8 mouse cellular contexts compared by ENCODE assay signal in the genomic region with DNA sequence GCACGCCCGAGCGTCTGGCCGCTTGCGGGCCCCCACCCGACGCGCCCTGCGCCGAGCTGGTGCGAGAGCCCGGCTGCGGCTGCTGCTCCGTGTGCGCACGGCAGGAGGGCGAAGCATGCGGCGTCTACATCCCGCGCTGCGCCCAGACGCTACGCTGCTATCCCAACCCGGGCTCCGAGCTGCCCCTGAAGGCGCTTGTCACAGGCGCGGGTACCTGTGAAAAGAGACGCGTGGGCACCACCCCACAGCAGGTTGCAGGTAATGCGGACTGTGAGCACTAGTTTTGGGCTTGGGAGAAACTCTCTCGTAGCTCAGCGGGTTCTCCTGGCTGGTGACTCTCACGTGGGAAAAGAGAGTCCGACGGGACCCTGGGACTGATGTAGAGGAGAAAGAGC. TPM values are rescaled to one million over a fixed set of nuclear protein-coding genes. Genes with fewer than 3 reads are reported as not detected.
DNase-seq lines count a peak whose midpoint lies in the region; ATAC-seq and TF ChIP-seq lines count a peak whose summit lies in the region.

No protein-coding gene starts in this region.

- in situ Hi-C loops in ES-E14 (cut with MboI; ENCODE audit: low sequenced_read_pairs in 2 of 2, unreplicated experiment in 2 of 2): no loop called here

- H3K4me3 ChIP-seq in kidney, embryonic 14.5 days (ENCODE audit: low read length): peak overlapping the region; percentile 64
- peak overlapping the region; percentile 83 to 98 for H3K4me3 ChIP-seq in ES-E14 (ENCODE audit: insufficient read depth in 1 of 2, low read depth in 1 of 2, low read length in 2 of 2, poor library complexity in 1 of 2, severe bottlenecking in 1 of 2)
- peak overlapping the region; percentile 74 for H3K4me3 ChIP-seq in embryonic facial prominence, embryonic 14.5 days (ENCODE audit: low read depth, low read length)
- peak overlapping the region; percentile 47 for H3K4me3 ChIP-seq in intestine, postnatal 0 days (ENCODE audit: low read depth, low read length)
- peak overlapping the region; percentile 82 for H3K4me3 ChIP-seq in neural tube, embryonic 12.5 days

- 0% methylated on average over 37 of the region's 37 CpGs for WGBS in kidney, embryonic 14.5 days
- WGBS in embryonic facial prominence, embryonic 14.5 days: under 1% methylated on average over 25 of the region's 37 CpGs
- WGBS in intestine, postnatal 0 days: under 1% methylated on average over 37 of the region's 37 CpGs
- WGBS in neural tube, embryonic 12.5 days: under 1% methylated on average over 37 of the region's 37 CpGs

- DNase-seq in kidney, postnatal 25 days: no peak
- no peak for DNase-seq in ES-E14 (ENCODE audit: low read depth, low spot score)
- no peak for DNase-seq in embryonic facial prominence, embryonic 14.5 days (ENCODE audit: low spot score)
- no peak for DNase-seq in spleen, adult 12 weeks (ENCODE audit: low spot score)
- no peak for DNase-seq in spleen, postnatal 4 days (ENCODE audit: low spot score in 2 of 2)

- H3K4me1 ChIP-seq in kidney, embryonic 14.5 days (ENCODE audit: control insufficient read depth, insufficient read depth, low read length): peaks cover 36% of the 10 kb centered on the region
- peaks cover 3 to 22% of the 10 kb centered on the region in 2 experiments for H3K4me1 ChIP-seq in ES-E14 (ENCODE audit: control insufficient read depth in 2 of 2, insufficient read depth in 2 of 2, low read length in 2 of 2, poor library complexity in 1 of 2)
- H3K4me1 ChIP-seq in embryonic facial prominence, embryonic 14.5 days (ENCODE audit: control insufficient read depth, insufficient read depth, low read length): peaks cover 21% of the 10 kb centered on the region
- H3K4me1 ChIP-seq in intestine, postnatal 0 days (replicated peaks; ENCODE audit: control insufficient read depth, insufficient read depth, low read length): no peaks in the 10 kb centered on the region
- peaks cover 31% of the 10 kb centered on the region for H3K4me1 ChIP-seq in neural tube, embryonic 12.5 days

- no peaks in the 10 kb centered on the region; the same call in 1 of the 2 replicates for H3K27me3 ChIP-seq in kidney, embryonic 14.5 days (ENCODE audit: control insufficient read depth, insufficient read depth, low read length)
- H3K27me3 ChIP-seq in embryonic facial prominence, embryonic 14.5 days (replicated peaks; ENCODE audit: control insufficient read depth, insufficient read depth, low read length): no peaks in the 10 kb centered on the region
- peaks cover 22% of the 10 kb centered on the region; the same call in 1 of the 2 replicates for H3K27me3 ChIP-seq in intestine, postnatal 0 days (replicated peaks; ENCODE audit: control insufficient read depth, insufficient read depth, low read length)
- H3K27me3 ChIP-seq in neural tube, embryonic 12.5 days (replicated peaks): no peaks in the 10 kb centered on the region

- H3K4me2 ChIP-seq in kidney, embryonic 14.5 days (replicated peaks; ENCODE audit: low read depth, low read length): peak overlapping the region; percentile 100
- peak overlapping the region; percentile 99 for H3K4me2 ChIP-seq in embryonic facial prominence, embryonic 14.5 days (ENCODE audit: low read depth, low read length)
- H3K4me2 ChIP-seq in intestine, postnatal 0 days (replicated peaks; ENCODE audit: low read depth): peak overlapping the region; percentile 90
- H3K4me2 ChIP-seq in neural tube, embryonic 12.5 days (replicated peaks): peak overlapping the region; percentile 93

- no peaks in the 10 kb centered on the region for H3K9me3 ChIP-seq in kidney, embryonic 14.5 days (ENCODE audit: control insufficient read depth, low read length)
- H3K9me3 ChIP-seq in ES-E14 (ENCODE audit: control insufficient read depth, insufficient read depth, low read depth, low read length): no peaks in the 10 kb centered on the region
- H3K9me3 ChIP-seq in embryonic facial prominence, embryonic 14.5 days (ENCODE audit: control insufficient read depth, low read length): no peaks in the 10 kb centered on the region
- no peaks in the 10 kb centered on the region for H3K9me3 ChIP-seq in intestine, postnatal 0 days (ENCODE audit: control insufficient read depth)
- no peaks in the 10 kb centered on the region for H3K9me3 ChIP-seq in neural tube, embryonic 12.5 days

- no peaks in the 10 kb centered on the region for H3K36me3 ChIP-seq in kidney, embryonic 14.5 days (ENCODE audit: control insufficient read depth, insufficient read depth, low read length)
- H3K36me3 ChIP-seq in ES-E14 (ENCODE audit: control insufficient read depth, insufficient read depth, low read length, poor library complexity, severe bottlenecking): peaks cover 20% of the 10 kb centered on the region
- H3K36me3 ChIP-seq in embryonic facial prominence, embryonic 14.5 days (ENCODE audit: control insufficient read depth, insufficient read depth, low read length): no peaks in the 10 kb centered on the region
- no peaks in the 10 kb centered on the region for H3K36me3 ChIP-seq in intestine, postnatal 0 days (ENCODE audit: control insufficient read depth, insufficient read depth)
- H3K36me3 ChIP-seq in neural tube, embryonic 12.5 days: peaks cover 11% of the 10 kb centered on the region; the same call in 1 of the 2 replicates

- H3K9ac ChIP-seq in kidney, embryonic 14.5 days (ENCODE audit: low read depth, low read length): peak overlapping the region; percentile 70
- H3K9ac ChIP-seq in ES-E14 (ENCODE audit: insufficient read depth, low read depth, low read length, poor library complexity, severe bottlenecking): peak overlapping the region; percentile 91
- peak overlapping the region; percentile 78 for H3K9ac ChIP-seq in embryonic facial prominence, embryonic 14.5 days (ENCODE audit: low read depth, low read length)
- peak overlapping the region; percentile 31 for H3K9ac ChIP-seq in intestine, postnatal 0 days (ENCODE audit: low read depth, low read length)
- peak overlapping the region; percentile 87 for H3K9ac ChIP-seq in neural tube, embryonic 12.5 days

- TF ChIP-seq CTCF in intestine, postnatal 0 days (IDR thresholded peaks at IDR 0.05; ENCODE audit: low read depth): no peak

- ATAC-seq in kidney, embryonic 14.5 days (ENCODE audit: low FRiP score, low TSS enrichment): peak; percentile 39
- ATAC-seq in embryonic facial prominence, embryonic 14.5 days (ENCODE audit: low read depth): peak; percentile 62
- peak; percentile 43; the same call in 1 of the 2 replicates for ATAC-seq in intestine, postnatal 0 days
- ATAC-seq in neural tube, embryonic 12.5 days (ENCODE audit: low FRiP score, low read depth): peak; percentile 60

- no peak overlapping the region for H3K27ac ChIP-seq in kidney, embryonic 14.5 days (ENCODE audit: low read depth, low read length)
- peak overlapping the region; percentile 87 for H3K27ac ChIP-seq in ES-E14 (ENCODE audit: insufficient read depth, low read depth, low read length, poor library complexity, severe bottlenecking)
- H3K27ac ChIP-seq in embryonic facial prominence, embryonic 14.5 days (replicated peaks; ENCODE audit: low read depth, low read length): peak overlapping the region; percentile 79
- no peak overlapping the region for H3K27ac ChIP-seq in intestine, postnatal 0 days (ENCODE audit: low read depth, low read length)
- peak overlapping the region; percentile 74 for H3K27ac ChIP-seq in neural tube, embryonic 12.5 days

TF ChIP-seq in ES-E14, 5 proteins besides CTCF, POLR2A, EP300 and RAD21:
- TF ChIP-seq ZC3H11A (IDR thresholded peaks at IDR 0.05; ENCODE audit: borderline replicate concordance, low read depth, low read length) (no peak), CHD2 (IDR thresholded peaks at IDR 0.05; ENCODE audit: low read depth, low read length) (no peak), ZNF384 (IDR thresholded peaks at IDR 0.05; ENCODE audit: low read depth, low read length) (no peak), HCFC1 (IDR thresholded peaks at IDR 0.05; ENCODE audit: borderline replicate concordance, insufficient read depth, low read length) (no peak), MAFK (IDR thresholded peaks at IDR 0.05; ENCODE audit: insufficient read depth, low read depth, low read length) (no peak)

RNA-seq across cellular contexts. Expression of a gene that starts 0.4 kb away (rescaled TPM):
- polyA plus RNA-seq in kidney, embryonic 14.5 days (2014; fragmentation: Nextera tagmentation; extraction: Ambion mirVana): 148 and 171 TPM in 2 replicates
- 1,066 and 2,076 TPM in 2 replicates for total RNA-seq in ES-E14 (2012; rRNA removed)
- 446 and 451 TPM in 2 replicates for polyA plus RNA-seq in embryonic facial prominence, embryonic 14.5 days (2014; fragmentation: Nextera tagmentation; extraction: Ambion mirVana)
- polyA plus RNA-seq in intestine, postnatal 0 days (2015; fragmentation: Nextera tagmentation; extraction: Ambion mirVana): 75.6 and 94.0 TPM in 2 replicates
- polyA plus RNA-seq in neural tube, embryonic 12.5 days (2016; fragmentation: Nextera tagmentation; extraction: Ambion mirVana): 410 and 431 TPM in 2 replicates

RNA-seq across cellular contexts. Expression of a gene that starts 50.0 kb away (rescaled TPM):
- polyA plus RNA-seq in kidney, embryonic 14.5 days (2014; fragmentation: Nextera tagmentation; extraction: Ambion mirVana): 56.4 and 61.4 TPM in 2 replicates
- total RNA-seq in ES-E14 (2012; rRNA removed): 1.3 and 2.1 TPM in 2 replicates
- polyA plus RNA-seq in embryonic facial prominence, embryonic 14.5 days (2014; fragmentation: Nextera tagmentation; extraction: Ambion mirVana): 131 and 138 TPM in 2 replicates
- 14.3 and 14.6 TPM in 2 replicates for polyA plus RNA-seq in intestine, postnatal 0 days (2015; fragmentation: Nextera tagmentation; extraction: Ambion mirVana)
- 128 and 150 TPM in 2 replicates for polyA plus RNA-seq in neural tube, embryonic 12.5 days (2016; fragmentation: Nextera tagmentation; extraction: Ambion mirVana)

Comparison
In these comparisons a context has a peak if more than half of its experiments do, and no peak if none do; other contexts are left out.
1. H3K27ac ChIP-seq: peak in ES-E14 (single experiment), embryonic facial prominence, embryonic 14.5 days (single experiment) and neural tube, embryonic 12.5 days (single experiment); none in kidney, embryonic 14.5 days (single experiment) and intestine, postnatal 0 days (single experiment).
2. H3K9ac ChIP-seq: peak in every context shown above with its lines; median percentile 91 in ES-E14; 87 in neural tube, embryonic 12.5 days; 78 in embryonic facial prominence, embryonic 14.5 days; 70 in kidney, embryonic 14.5 days; 31 in intestine, postnatal 0 days.
3. Peak in every context shown above with its lines, with median percentiles within 50 percentile points of each other: ATAC-seq, H3K4me2 ChIP-seq and H3K4me3 ChIP-seq.